Mouse (Mus musculus) brain, embryonic 14.5 days (tissue): ENCODE results near the gene Bcap31. TPM values are rescaled to one million over a fixed set of nuclear protein-coding genes. Genes with fewer than 3 reads are reported as not detected.
A peak's percentile ranks its signal among the peaks of the same experiment; 100 is the strongest.

ENCODE experiments used
- DNase-seq: peaks from one replicate; pipeline ENCODE4 v3.0.0-alpha.2; 2011; ENCODE audit warnings: low read depth
- CTCF ChIP-seq: fragments of 200-500 bp; IDR thresholded peaks from 2 replicates; pipeline ENCODE4 v1.5.1; 2012; ENCODE audit warnings: inconsistent platforms, mild to moderate bottlenecking, moderate library complexity, borderline replicate concordance; ENCODE audit not compliant: insufficient read depth, insufficient read length; ENCODE audit errors: extremely low read depth
- POLR2A ChIP-seq: fragments of 200-500 bp; IDR thresholded peaks from 2 replicates; pipeline ENCODE4 v1.6.1; 2012; ENCODE audit warnings: mild to moderate bottlenecking, inconsistent platforms, borderline replicate concordance; ENCODE audit not compliant: poor library complexity, insufficient read depth, insufficient read length, severe bottlenecking; ENCODE audit errors: extremely low read depth
- polyA plus RNA-seq: library from polyadenylated mRNA; depleted of rRNA; stranded (reverse); fragments of >200 nt; gene quantifications from 2 replicates; pipeline ENCODE4 v1.2.3, GENCODE M21; 2012

Bcap31 gene
- polyA plus RNA-seq, 1 experiment: 48.6 TPM

GRCm38 (mm10) chrX:73718686-73719362, 2.8 kb upstream of the Bcap31 start:
- TF ChIP-seq CTCF (no peak), POLR2A (no peak)
- peak; percentile 32 for DNase-seq

- TF ChIP-seq POLR2A (no peak), CTCF (no peak)
- peak; percentile 1 for DNase-seq
Observed at GRCm38 (mm10) chrX:73718271-73718670, 2.3 kb upstream of the Bcap31 start.

GRCm38 (mm10) chrX:73717667-73718066, 1.7 kb upstream of the Bcap31 start:
- TF ChIP-seq POLR2A (no peak), CTCF (no peak)
- peak; percentile 0 for DNase-seq

- TF ChIP-seq CTCF: no peak
- DNase-seq: peak; percentile 20
Observed at GRCm38 (mm10) chrX:73716709-73717545, 952 bp upstream of the Bcap31 start.

- DNase-seq: peak; percentile 35
- no peak for TF ChIP-seq POLR2A
- TF ChIP-seq CTCF: no peak
Observed at GRCm38 (mm10) chrX:73715476-73716108, 383 bp downstream of the Bcap31 start.

- peak; percentile 43 for DNase-seq
- peak; percentile 29; the same call in 1 of the 2 replicates for TF ChIP-seq CTCF
- TF ChIP-seq POLR2A: no peak
Observed at GRCm38 (mm10) chrX:73700472-73700871, 15.5 kb downstream of the Bcap31 start.

- TF ChIP-seq CTCF: peak; percentile 61; the same call in 1 of the 2 replicates
- no peak for TF ChIP-seq POLR2A
- DNase-seq: peak; percentile 29
Observed at GRCm38 (mm10) chrX:73690917-73691629, 24.9 kb downstream of the Bcap31 start.

- TF ChIP-seq CTCF (no peak), POLR2A (no peak)
- DNase-seq: no peak
Observed at GRCm38 (mm10) chrX:73685629-73686028, 30.3 kb downstream of the Bcap31 start.

GRCm38 (mm10) chrX:73684978-73685377, 31.0 kb downstream of the Bcap31 start:
- DNase-seq: no peak
- no peak for TF ChIP-seq CTCF
- TF ChIP-seq POLR2A: no peak

GRCm38 (mm10) chrX:73684156-73684555, 31.8 kb downstream of the Bcap31 start:
- TF ChIP-seq POLR2A: no peak
- no peak for TF ChIP-seq CTCF
- DNase-seq: no peak

- TF ChIP-seq POLR2A: no peak
- no peak for TF ChIP-seq CTCF
- DNase-seq: no peak
Observed at GRCm38 (mm10) chrX:73676668-73677067, 39.3 kb downstream of the Bcap31 start.

- no peak for DNase-seq
- TF ChIP-seq CTCF (no peak), POLR2A (no peak)
Observed at GRCm38 (mm10) chrX:73675231-73675630, 40.7 kb downstream of the Bcap31 start.

GRCm38 (mm10) chrX:73673968-73674661, 41.9 kb downstream of the Bcap31 start:
- TF ChIP-seq CTCF (no peak), POLR2A (no peak)
- DNase-seq: peak; percentile 53

- TF ChIP-seq POLR2A (no peak), CTCF (no peak)
- no peak for DNase-seq
Observed at GRCm38 (mm10) chrX:73673619-73673967, 42.4 kb downstream of the Bcap31 start.
